Mouse (Mus musculus) midbrain, postnatal 0 days (tissue): ENCODE data around the gene Jak2. TPM values are rescaled to one million over a fixed set of nuclear protein-coding genes. Genes with fewer than 3 reads are reported as not detected.
A peak's percentile ranks its signal among the peaks of the same experiment; 100 is the strongest.

ENCODE experiments used
- ATAC-seq: fragments of 200-750 bp; cut with Nextera tagmentation; 2 replicates; pipeline ENCODE4 v1.8.0; 2017; ENCODE audit warnings: moderate number of reproducible peaks, mild to moderate bottlenecking, moderate TSS enrichment, moderate library complexity; ENCODE audit not compliant: low FRiP score
- DNase-seq: peaks from one replicate; pipeline ENCODE4 v3.0.0-alpha.2; 2015; ENCODE audit warnings: low spot score
- H3K27ac ChIP-seq: fragments of 300-500 bp; sonication (generic); 2 replicates; pipeline ENCODE4 v1.5.1; 2014; ENCODE audit warnings: low read depth, mild to moderate bottlenecking, low read length, mixed read lengths
- H3K27me3 ChIP-seq: fragments of 300-500 bp; sonication (generic); 2 replicates; pipeline ENCODE4 v1.6.1; 2014; ENCODE audit warnings: low read length, control low read depth, mixed read lengths; ENCODE audit not compliant: insufficient read depth
- H3K36me3 ChIP-seq: fragments of 300-500 bp; sonication (generic); 2 replicates; pipeline ENCODE4 v1.6.1; 2014; ENCODE audit warnings: low read length, control low read depth, mixed read lengths; ENCODE audit not compliant: insufficient read depth
- H3K4me1 ChIP-seq: fragments of 300-500 bp; sonication (generic); 2 replicates; pipeline ENCODE4 v1.6.1; 2014; ENCODE audit warnings: mild to moderate bottlenecking, control low read depth, antibody characterized with exemption, low read length, mixed read lengths; ENCODE audit not compliant: insufficient read depth
- H3K4me2 ChIP-seq: fragments of 300-500 bp; sonication (generic); 2 replicates; pipeline ENCODE4 v1.6.1; 2014; ENCODE audit warnings: low read depth, mild to moderate bottlenecking, low read length, mixed read lengths; ENCODE audit not compliant: poor library complexity, severe bottlenecking
- H3K4me3 ChIP-seq: fragments of 300-500 bp; sonication (generic); 2 replicates; pipeline ENCODE4 v1.5.1; 2014; ENCODE audit warnings: low read depth, mild to moderate bottlenecking, low read length, moderate library complexity
- H3K9ac ChIP-seq: fragments of 300-500 bp; sonication (generic); replicated peaks from 2 replicates; pipeline ENCODE4 v1.6.1; 2014; ENCODE audit warnings: mild to moderate bottlenecking, low read length, moderate library complexity, mixed read lengths; ENCODE audit not compliant: poor library complexity, severe bottlenecking
- H3K9me3 ChIP-seq: fragments of 300-500 bp; sonication (generic); 2 replicates; pipeline ENCODE4 v1.6.1; 2016; ENCODE audit warnings: low read length, control low read depth
- CTCF ChIP-seq: IDR thresholded peaks from 2 replicates; pipeline ENCODE4 v1.5.1; 2016; ENCODE audit warnings: antibody characterized with exemption, mild to moderate bottlenecking
- WGBS: fragments of 180-500 bp; shearing (Covaris S2); extraction: QIAGEN DNeasy Blood & Tissue Kit; methylation state at CpG from one replicate; pipeline ENCODE4 v1.1.7; 2014; 5-methylcytosine and 5-hydroxymethylcytosine counted together
- polyA plus RNA-seq: library from polyadenylated mRNA; unstranded; fragments of >200 nt; fragmentation: Nextera tagmentation; extraction: Ambion mirVana; gene quantifications from 2 replicates; pipeline ENCODE4 v1.2.1, GENCODE M21; 2015
- total RNA-seq: library from RNA; depleted of rRNA; stranded (reverse); fragments of >200 nt; gene quantifications from 2 replicates; pipeline ENCODE4 v1.2.3, GENCODE M21; 2014

The Jak2 gene
- total and polyA plus RNA-seq, 2 experiments from 2014 or later, result 12.0 to 35.3 TPM

DNA sequence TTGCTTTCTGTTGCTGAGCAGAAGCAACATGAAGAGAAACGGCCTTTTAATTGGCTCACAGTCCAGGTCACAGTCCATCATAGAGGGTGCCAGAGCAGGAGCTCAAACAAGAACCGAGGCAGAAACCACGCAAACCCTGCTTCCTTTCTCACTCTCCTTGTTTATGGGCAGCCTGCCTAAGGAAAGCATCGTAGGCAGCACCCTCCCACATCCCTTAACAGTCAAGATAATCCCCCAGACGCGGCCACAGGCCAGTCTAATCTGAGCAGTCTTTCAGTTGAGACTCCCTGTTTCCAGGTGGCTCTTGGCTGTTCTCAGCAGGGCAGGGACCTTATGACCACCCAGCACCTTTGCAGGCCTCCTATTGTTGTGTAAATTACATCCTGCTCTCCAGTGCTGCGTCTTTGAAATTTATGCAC is 33.8 kb downstream of the Jak2 start:
- DNase-seq (no peak), ATAC-seq (no peak)
- Histone ChIP-seq H3K4me3 (no peak overlapping the region), H3K4me1 (no peaks in the 10 kb centered on the region), H3K27ac (no peak overlapping the region), H3K4me2 (no peak overlapping the region), H3K36me3 (peaks cover 15% of the 10 kb centered on the region; the same call in 1 of the 2 replicates), H3K27me3 (no peaks in the 10 kb centered on the region), H3K9me3 (no peaks in the 10 kb centered on the region), H3K9ac (no peak overlapping the region)
- 12% methylated on average over 7 of the region's 7 CpGs for WGBS
- TF ChIP-seq CTCF, result no peak

DNA sequence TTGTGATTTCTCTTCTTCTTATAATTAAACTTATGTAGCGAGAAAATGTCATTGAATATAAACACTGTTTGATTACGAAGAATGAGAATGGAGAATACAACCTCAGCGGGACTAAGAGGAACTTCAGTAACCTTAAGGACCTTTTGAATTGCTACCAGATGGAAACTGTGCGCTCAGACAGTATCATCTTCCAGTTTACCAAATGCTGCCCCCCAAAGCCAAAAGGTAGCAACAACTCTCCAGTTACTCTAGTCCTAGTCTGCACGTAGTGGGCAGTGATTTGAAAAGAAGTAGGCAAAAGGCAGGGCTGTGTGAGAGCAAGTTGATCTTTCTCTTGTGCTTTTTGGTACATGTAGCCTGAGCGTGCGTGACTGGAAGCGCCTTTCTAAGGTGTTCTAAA is 36.2 kb downstream of the Jak2 start:
- Histone ChIP-seq H3K4me1 (no peaks in the 10 kb centered on the region), H3K4me2 (no peak overlapping the region), H3K27ac (no peak overlapping the region), H3K4me3 (no peak overlapping the region), H3K27me3 (no peaks in the 10 kb centered on the region), H3K9me3 (no peaks in the 10 kb centered on the region), H3K36me3 (peaks cover 30% of the 10 kb centered on the region), H3K9ac (no peak overlapping the region)
- WGBS, result 73% methylated on average over 8 of the region's 8 CpGs
- TF ChIP-seq CTCF, result peak; percentile 57
- no peak for ATAC-seq
- DNase-seq, result peak; percentile 53

DNA sequence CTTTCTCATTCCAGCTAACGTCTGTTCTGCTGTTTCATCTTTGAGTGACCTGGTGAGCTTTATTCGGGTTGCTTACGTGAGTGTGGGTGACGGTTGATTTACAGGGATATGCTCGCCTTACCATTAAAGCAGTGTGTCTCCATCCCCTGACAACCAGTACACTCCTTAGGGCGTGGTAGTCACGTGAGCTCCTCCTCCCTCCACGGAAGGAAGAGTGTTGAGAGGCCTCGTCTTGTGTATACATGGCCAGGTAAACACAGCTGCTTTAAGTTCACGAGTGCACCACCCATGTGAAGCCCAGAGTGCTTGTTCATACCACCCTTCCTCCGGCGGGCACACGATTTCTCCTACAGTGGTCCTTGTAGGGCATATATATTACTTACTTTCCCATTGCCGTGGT is 39.9 kb downstream of the Jak2 start:
- no peak for DNase-seq
- TF ChIP-seq CTCF, result no peak
- ATAC-seq, result no peak

DNA sequence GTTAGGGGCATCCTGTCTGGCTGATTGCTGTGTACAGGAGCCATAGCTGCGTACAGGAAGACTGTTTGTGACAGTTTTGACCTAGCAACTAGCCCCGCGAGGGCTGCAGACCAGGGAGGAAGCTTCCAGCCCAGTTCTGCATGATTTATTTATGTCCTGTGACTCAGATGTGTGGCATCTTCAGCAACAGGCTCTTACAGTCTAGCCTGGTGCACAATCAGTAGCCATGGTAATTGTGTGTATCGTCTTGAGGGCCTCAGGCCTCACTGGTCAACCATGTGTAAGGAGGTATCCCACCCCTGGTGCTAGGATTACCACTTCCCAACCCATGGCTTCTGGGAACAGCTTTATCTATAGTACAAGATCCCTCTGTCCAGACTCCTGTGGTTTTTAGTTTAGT is 40.9 kb downstream of the Jak2 start:
- Histone ChIP-seq H3K9me3 (no peaks in the 10 kb centered on the region), H3K36me3 (peaks cover 26% of the 10 kb centered on the region), H3K4me2 (no peak overlapping the region), H3K4me1 (no peaks in the 10 kb centered on the region), H3K27ac (no peak overlapping the region), H3K4me3 (no peak overlapping the region), H3K27me3 (no peaks in the 10 kb centered on the region), H3K9ac (no peak overlapping the region)
- 73% methylated on average over 4 of the region's 4 CpGs for WGBS
- no peak for TF ChIP-seq CTCF
- DNase-seq, result no peak
- no peak for ATAC-seq

More for the DNA sequence above, 39.9 kb downstream of the Jak2 start:
- no peaks in the 10 kb centered on the region for H3K4me1 ChIP-seq
- H3K9ac ChIP-seq, result no peak overlapping the region
- peaks cover 28% of the 10 kb centered on the region for H3K36me3 ChIP-seq
- H3K27ac ChIP-seq, result no peak overlapping the region
- H3K9me3 ChIP-seq, result no peaks in the 10 kb centered on the region
- H3K4me2 ChIP-seq, result no peak overlapping the region
- no peaks in the 10 kb centered on the region for H3K27me3 ChIP-seq
- 91% methylated on average over 14 of the region's 14 CpGs for WGBS
- no peak overlapping the region for H3K4me3 ChIP-seq

DNA sequence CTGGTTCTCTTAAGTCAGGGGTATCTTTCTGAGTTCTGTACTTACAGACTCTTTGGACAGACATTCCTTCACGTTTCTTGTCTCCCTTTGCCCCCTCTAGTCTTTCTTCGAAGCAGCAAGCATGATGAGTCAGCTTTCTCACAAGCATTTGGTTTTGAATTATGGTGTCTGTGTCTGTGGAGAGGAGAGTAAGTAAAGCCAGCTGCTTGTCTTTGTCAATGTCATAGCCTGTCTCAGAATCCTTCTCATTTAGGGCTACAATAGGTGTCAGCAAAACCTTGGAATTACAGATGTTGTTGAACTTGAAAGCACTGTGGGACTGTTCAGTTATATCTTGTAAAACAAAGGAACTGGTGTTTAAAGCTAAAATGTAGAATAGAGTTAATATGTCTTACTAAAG is 43.1 kb downstream of the Jak2 start:
- WGBS, result 80% methylated on average over 2 of the region's 2 CpGs
- Histone ChIP-seq H3K36me3 (peaks cover 28% of the 10 kb centered on the region), H3K27me3 (no peaks in the 10 kb centered on the region), H3K4me1 (no peaks in the 10 kb centered on the region), H3K4me2 (no peak overlapping the region), H3K4me3 (no peak overlapping the region), H3K9ac (no peak overlapping the region), H3K9me3 (no peaks in the 10 kb centered on the region), H3K27ac (no peak overlapping the region)
- DNase-seq, result no peak
- TF ChIP-seq CTCF, result no peak
- ATAC-seq, result no peak

DNA sequence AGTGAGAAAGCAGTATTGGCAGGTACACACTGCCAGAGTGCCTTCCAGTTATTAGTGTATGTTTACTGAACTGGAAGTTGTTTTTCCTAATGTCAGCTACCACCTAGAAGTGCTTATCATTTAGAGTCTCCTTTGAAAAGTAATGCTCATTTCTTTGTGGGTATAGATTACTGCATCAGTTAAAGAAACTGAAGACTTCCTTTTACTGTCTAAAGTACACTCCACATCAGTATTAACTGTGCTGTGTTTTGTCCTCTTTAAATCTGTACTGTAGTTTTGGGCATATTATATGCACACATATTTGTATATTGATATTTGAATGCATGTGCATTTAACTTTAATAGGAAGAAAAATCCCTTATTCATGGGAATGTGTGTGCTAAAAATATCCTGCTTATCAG is 44.5 kb downstream of the Jak2 start:
- DNase-seq, result no peak
- no peak for TF ChIP-seq CTCF
- Histone ChIP-seq H3K4me3 (no peak overlapping the region), H3K9me3 (no peaks in the 10 kb centered on the region), H3K27ac (no peak overlapping the region), H3K4me2 (no peak overlapping the region), H3K27me3 (no peaks in the 10 kb centered on the region), H3K9ac (no peak overlapping the region), H3K36me3 (peaks cover 36% of the 10 kb centered on the region), H3K4me1 (no peaks in the 10 kb centered on the region)
- no peak for ATAC-seq
